ENCODE assay signal across 8 mouse cellular contexts in the genomic region with DNA sequence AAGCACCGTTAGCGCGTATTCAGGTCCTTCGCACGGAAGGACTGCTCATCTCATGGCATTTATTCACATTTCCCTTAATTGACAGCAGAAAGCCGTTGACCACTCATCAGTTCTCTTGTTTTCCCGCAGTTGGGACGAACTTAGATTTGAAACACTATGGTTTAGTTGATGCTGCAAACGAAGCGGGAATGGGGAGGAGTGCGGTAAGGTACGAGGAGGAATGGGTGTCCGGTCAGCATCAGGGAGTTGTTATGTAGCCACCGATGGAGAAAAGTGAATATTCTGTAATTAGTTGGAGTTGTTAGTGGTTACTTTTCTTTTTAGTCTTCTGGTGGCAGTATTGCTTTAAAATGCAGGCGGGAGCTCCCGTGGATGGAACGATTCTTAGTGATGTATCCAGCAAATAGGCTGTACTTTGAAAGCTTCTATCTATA. TPM values are rescaled to one million over a fixed set of nuclear protein-coding genes. Genes with fewer than 3 reads are reported as not detected.
A peak's percentile ranks its signal among the peaks of the same experiment; 100 is the strongest.
DNase-seq lines count a peak whose midpoint lies in the region; ATAC-seq and TF ChIP-seq lines count a peak whose summit lies in the region.

No protein-coding gene starts in this region.

- DNase-seq in 3134 (ENCODE audit: extremely low read depth, insufficient read length, low spot score): peak; percentile 18
- DNase-seq in testis, postnatal 10 days (ENCODE audit: low spot score): no peak

- peak overlapping the region; percentile 88 for H3K4me2 ChIP-seq in heart, embryonic 11.5 days
- peak overlapping the region; percentile 96 for H3K4me2 ChIP-seq in kidney, embryonic 15.5 days
- peak overlapping the region; percentile 82 for H3K4me2 ChIP-seq in liver, embryonic 16.5 days (ENCODE audit: low read depth, low read length)

- WGBS in heart, embryonic 11.5 days (ENCODE audit: insufficient replicate concordance): 4% methylated on average over 17 of the region's 17 CpGs
- WGBS in kidney, embryonic 15.5 days: 3% methylated on average over 17 of the region's 17 CpGs
- 2% methylated on average over 17 of the region's 17 CpGs for WGBS in liver, embryonic 16.5 days (ENCODE audit: insufficient replicate concordance)
- under 1% methylated on average over 17 of the region's 17 CpGs for WGBS in olfactory bulb, adult 2 months

- ATAC-seq in heart, embryonic 11.5 days (replicated peaks; ENCODE audit: insufficient number of reproducible peaks, low FRiP score, low TSS enrichment): no peak
- ATAC-seq in kidney, embryonic 15.5 days (replicated peaks; ENCODE audit: low FRiP score): no peak
- ATAC-seq in liver, embryonic 16.5 days (ENCODE audit: low read depth): no peak

- H3K4me3 ChIP-seq in ES-Bruce4 (ENCODE audit: low read depth, low read length): peak overlapping the region; percentile 81
- H3K4me3 ChIP-seq in cortical plate, adult 2 months (ENCODE audit: insufficient read depth, low read length): peak overlapping the region; percentile 61
- H3K4me3 ChIP-seq in heart, embryonic 11.5 days (ENCODE audit: low read depth, low read length): peak overlapping the region; percentile 69
- peak overlapping the region; percentile 79 for H3K4me3 ChIP-seq in kidney, embryonic 15.5 days (replicated peaks)
- peak overlapping the region; percentile 94 for H3K4me3 ChIP-seq in liver, embryonic 16.5 days (ENCODE audit: low read depth, low read length)
- peak overlapping the region; percentile 63 for H3K4me3 ChIP-seq in olfactory bulb, adult 2 months (ENCODE audit: insufficient read depth, low read depth, low read length)

- no peak for TF ChIP-seq POLR2A in ES-Bruce4 (IDR thresholded peaks at IDR 0.05; ENCODE audit: insufficient read depth, low read length)
- TF ChIP-seq POLR2A in cortical plate, adult 2 months (IDR thresholded peaks at IDR 0.05; ENCODE audit: extremely low read depth, insufficient read depth, low read length): no peak
- TF ChIP-seq POLR2A in olfactory bulb, adult 2 months (IDR thresholded peaks at IDR 0.05; ENCODE audit: insufficient read depth, low read depth, low read length): no peak

- TF ChIP-seq EP300 in ES-Bruce4 (IDR thresholded peaks at IDR 0.05; ENCODE audit: insufficient read depth, low read depth, low read length): no peak

- H3K9me3 ChIP-seq in ES-Bruce4 (replicated peaks; ENCODE audit: control insufficient read depth, insufficient read depth, low read length, poor library complexity, severe bottlenecking): no peaks in the 10 kb centered on the region
- H3K9me3 ChIP-seq in heart, embryonic 11.5 days (replicated peaks; ENCODE audit: control insufficient read depth, low read length): no peaks in the 10 kb centered on the region
- H3K9me3 ChIP-seq in kidney, embryonic 15.5 days (replicated peaks): no peaks in the 10 kb centered on the region
- no peaks in the 10 kb centered on the region for H3K9me3 ChIP-seq in liver, embryonic 16.5 days (replicated peaks; ENCODE audit: control insufficient read depth, low read length)

- no peak overlapping the region for H3K27ac ChIP-seq in ES-Bruce4 (ENCODE audit: insufficient read depth, low read length)
- no peak overlapping the region for H3K27ac ChIP-seq in cortical plate, adult 2 months (ENCODE audit: insufficient read depth, low read length)
- H3K27ac ChIP-seq in heart, embryonic 11.5 days (ENCODE audit: low read depth, low read length): no peak overlapping the region
- H3K27ac ChIP-seq in kidney, embryonic 15.5 days: peak overlapping the region; percentile 83; the same call in 1 of the 2 replicates
- peak overlapping the region; percentile 18; the same call in 1 of the 2 replicates for H3K27ac ChIP-seq in liver, embryonic 16.5 days (ENCODE audit: low read length)
- H3K27ac ChIP-seq in olfactory bulb, adult 2 months (ENCODE audit: insufficient read depth, low read depth, low read length): no peak overlapping the region

- H3K27me3 ChIP-seq in ES-Bruce4 (ENCODE audit: control insufficient read depth, insufficient read depth, low read length, poor library complexity, severe bottlenecking): no peaks in the 10 kb centered on the region
- no peaks in the 10 kb centered on the region for H3K27me3 ChIP-seq in heart, embryonic 11.5 days (ENCODE audit: control insufficient read depth, insufficient read depth, low read length)
- no peaks in the 10 kb centered on the region for H3K27me3 ChIP-seq in kidney, embryonic 15.5 days
- no peaks in the 10 kb centered on the region for H3K27me3 ChIP-seq in liver, embryonic 16.5 days (ENCODE audit: control insufficient read depth, insufficient read depth, low read depth, low read length)

- H3K4me1 ChIP-seq in ES-Bruce4 (ENCODE audit: control insufficient read depth, insufficient read depth, low read length): no peaks in the 10 kb centered on the region
- H3K4me1 ChIP-seq in cortical plate, adult 2 months (ENCODE audit: control insufficient read depth, insufficient read depth, low read length): peaks cover 2% of the 10 kb centered on the region; the same call in 1 of the 2 replicates
- peaks cover 5% of the 10 kb centered on the region; the same call in 1 of the 2 replicates for H3K4me1 ChIP-seq in heart, embryonic 11.5 days (ENCODE audit: control insufficient read depth, insufficient read depth, low read length)
- H3K4me1 ChIP-seq in kidney, embryonic 15.5 days: peaks cover 15% of the 10 kb centered on the region
- peaks cover 13% of the 10 kb centered on the region for H3K4me1 ChIP-seq in liver, embryonic 16.5 days (ENCODE audit: control insufficient read depth, low read depth, low read length)
- peaks cover 7% of the 10 kb centered on the region; the same call in 1 of the 2 replicates for H3K4me1 ChIP-seq in olfactory bulb, adult 2 months (ENCODE audit: control insufficient read depth, insufficient read depth, low read length)

- H3K36me3 ChIP-seq in ES-Bruce4 (ENCODE audit: control insufficient read depth, insufficient read depth, low read length, poor library complexity, severe bottlenecking): no peaks in the 10 kb centered on the region
- no peaks in the 10 kb centered on the region for H3K36me3 ChIP-seq in heart, embryonic 11.5 days (ENCODE audit: control insufficient read depth, insufficient read depth, low read length)
- H3K36me3 ChIP-seq in kidney, embryonic 15.5 days: no peaks in the 10 kb centered on the region
- H3K36me3 ChIP-seq in liver, embryonic 16.5 days (ENCODE audit: control insufficient read depth, insufficient read depth): no peaks in the 10 kb centered on the region

- peak overlapping the region; percentile 94 for H3K9ac ChIP-seq in ES-Bruce4 (ENCODE audit: low read depth, poor library complexity, severe bottlenecking)
- peak overlapping the region; percentile 90 for H3K9ac ChIP-seq in heart, embryonic 11.5 days (ENCODE audit: low read depth, low read length)
- peak overlapping the region; percentile 86 for H3K9ac ChIP-seq in kidney, embryonic 15.5 days
- H3K9ac ChIP-seq in liver, embryonic 16.5 days (ENCODE audit: low read depth, low read length): peak overlapping the region; percentile 89

- TF ChIP-seq CTCF in ES-Bruce4 (IDR thresholded peaks at IDR 0.05; ENCODE audit: low read depth, low read length): no peak
- peak; percentile 47; the same call in 1 of the 2 replicates for TF ChIP-seq CTCF in cortical plate, adult 2 months (IDR thresholded peaks at IDR 0.05; ENCODE audit: extremely low read depth, insufficient read depth, low read length)
- no peak for TF ChIP-seq CTCF in olfactory bulb, adult 2 months (IDR thresholded peaks at IDR 0.05; ENCODE audit: insufficient read depth, low read depth, low read length)

RNA-seq across cellular contexts. Expression of gene Clasp2, which starts 1.1 kb away (rescaled TPM):
- 70.3 and 71.5 TPM in 2 replicates for polyA plus RNA-seq in ES-Bruce4 (2011; ENCODE audit: insufficient read depth, insufficient read length, low read depth, missing spikeins)
- polyA plus RNA-seq in cortical plate, adult 2 months (2012; rRNA removed): 124 TPM in 2 replicates
- 25.3 and 25.8 TPM in 2 replicates for polyA plus RNA-seq in heart, embryonic 11.5 days (2014; fragmentation: Nextera tagmentation; extraction: Ambion mirVana)
- polyA plus RNA-seq in kidney, embryonic 15.5 days (2015; fragmentation: Nextera tagmentation; extraction: Ambion mirVana): 25.4 and 25.6 TPM in 2 replicates
- 8.7 and 9.3 TPM in 2 replicates for polyA plus RNA-seq in liver, embryonic 16.5 days (2015; fragmentation: Nextera tagmentation; extraction: Ambion mirVana)
- 163 TPM in 1 of 2 replicates, not detected in the other for polyA plus RNA-seq in olfactory bulb, adult 2 months (2012; ENCODE audit: insufficient read depth, insufficient read length, low replicate concordance, missing spikeins)

RNA-seq across cellular contexts. Expression of gene Pdcd6ip, which starts 34.3 kb away (rescaled TPM):
- polyA plus RNA-seq in ES-Bruce4 (2011; ENCODE audit: insufficient read depth, insufficient read length, low read depth, missing spikeins): 133 TPM in 2 replicates
- 45.7 and 48.4 TPM in 2 replicates for polyA plus RNA-seq in cortical plate, adult 2 months (2012; rRNA removed)
- polyA plus RNA-seq in heart, embryonic 11.5 days (2014; fragmentation: Nextera tagmentation; extraction: Ambion mirVana): 63.3 and 75.2 TPM in 2 replicates
- polyA plus RNA-seq in kidney, embryonic 15.5 days (2015; fragmentation: Nextera tagmentation; extraction: Ambion mirVana): 76.4 and 79.6 TPM in 2 replicates
- 38.9 and 42.5 TPM in 2 replicates for polyA plus RNA-seq in liver, embryonic 16.5 days (2015; fragmentation: Nextera tagmentation; extraction: Ambion mirVana)
- polyA plus RNA-seq in olfactory bulb, adult 2 months (2012; ENCODE audit: insufficient read depth, insufficient read length, low replicate concordance, missing spikeins): not detected in 2 replicates

Comparison
In these comparisons a context has a peak if more than half of its experiments do, and no peak if none do; other contexts are left out.
1. H3K27ac ChIP-seq: peak in kidney, embryonic 15.5 days (single experiment) and liver, embryonic 16.5 days (single experiment); none in ES-Bruce4 (single experiment), cortical plate, adult 2 months (single experiment), heart, embryonic 11.5 days (single experiment) and olfactory bulb, adult 2 months (single experiment).
2. RNA of gene Pdcd6ip, which starts 34.3 kb away (polyA plus RNA-seq): 133 TPM in ES-Bruce4, 76.4 to 79.6 TPM in kidney, embryonic 15.5 days, 63.3 to 75.2 TPM in heart, embryonic 11.5 days, 45.7 to 48.4 TPM in cortical plate, adult 2 months and 38.9 to 42.5 TPM in liver, embryonic 16.5 days; not detected in olfactory bulb, adult 2 months; every median in the first group is over 10 times any median in the second.
3. Peak in every context shown above with its lines, with median percentiles within 50 percentile points of each other: H3K4me3 ChIP-seq, H3K9ac ChIP-seq and H3K4me2 ChIP-seq.